Mouse (Mus musculus): ENCODE measurements around the gene Fn1.

Fn1 gene

GRCm38 (mm10) chr1:71652551-71653399 lies at the start of gene Fn1:
Gene Fn1 (minus strand): TSS chr1:71653200.
- peak; percentile 84 for DNase-seq (ENCODE audit: low spot score)

- no peak for DNase-seq (ENCODE audit: low spot score)
These were observed 43.1 kb upstream of the Fn1 start for GRCm38 (mm10) chr1:71696093-71696492.

DNA sequence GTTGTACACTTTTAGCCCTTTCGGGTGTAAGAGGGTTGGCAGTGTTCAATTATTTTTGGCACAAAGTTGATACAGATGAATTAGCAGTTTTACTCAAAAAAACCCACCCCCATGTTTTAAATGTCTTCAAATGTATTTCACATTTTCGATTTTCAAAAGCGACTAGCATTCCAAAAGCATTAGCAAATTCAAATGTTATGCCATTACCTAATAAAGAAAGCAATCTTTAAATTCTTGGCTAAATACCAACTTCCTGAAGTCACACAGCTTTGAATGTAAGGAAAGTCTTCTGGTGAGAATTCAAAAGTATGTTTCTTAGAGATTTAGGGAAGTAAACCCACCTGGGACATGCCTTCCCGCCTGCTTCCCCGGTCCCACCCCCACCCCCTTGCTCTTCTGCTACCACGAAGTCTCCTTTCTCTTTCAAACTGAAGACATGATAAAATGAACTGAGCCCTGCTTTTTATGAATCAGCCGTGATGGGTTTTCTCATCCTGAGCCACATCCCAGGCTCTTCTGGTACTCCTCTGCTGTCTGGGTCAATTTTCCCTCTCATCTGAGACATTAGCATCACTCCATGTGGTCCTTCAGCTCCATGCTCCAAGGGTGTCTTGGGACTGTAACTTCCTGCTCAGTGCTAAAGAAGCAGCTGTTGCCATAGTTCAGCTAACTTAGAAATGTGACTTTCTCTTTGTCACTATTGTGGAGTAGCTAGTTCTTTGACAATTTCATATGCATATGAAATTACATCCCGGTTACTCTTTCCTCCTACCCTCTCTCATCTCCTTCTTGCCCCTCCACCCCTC lies 38.7 kb upstream of the Fn1 start:
- DNase-seq (ENCODE audit: low spot score), result no peak

GRCm38 (mm10) chr1:71688926-71689303 lies 35.9 kb upstream of the Fn1 start:
- DNase-seq (ENCODE audit: low spot score), result no peak

GRCm38 (mm10) chr1:71688272-71688925 lies 35.4 kb upstream of the Fn1 start:
- no peak for DNase-seq (ENCODE audit: low spot score)

GRCm38 (mm10) chr1:71686791-71687190 lies 33.8 kb upstream of the Fn1 start:
- no peak for DNase-seq (ENCODE audit: low spot score)

- DNase-seq (ENCODE audit: low spot score), result peak; percentile 66
These were observed 30.7 kb upstream of the Fn1 start for GRCm38 (mm10) chr1:71683736-71684135.

- DNase-seq (ENCODE audit: low spot score), result no peak
These were observed 29.3 kb upstream of the Fn1 start for GRCm38 (mm10) chr1:71682194-71682715.

- DNase-seq (ENCODE audit: low spot score), result no peak
These were observed 28.3 kb upstream of the Fn1 start for GRCm38 (mm10) chr1:71681306-71681705.

- no peak for DNase-seq (ENCODE audit: low spot score)
These were observed 27.2 kb upstream of the Fn1 start for GRCm38 (mm10) chr1:71680046-71680672.

DNA sequence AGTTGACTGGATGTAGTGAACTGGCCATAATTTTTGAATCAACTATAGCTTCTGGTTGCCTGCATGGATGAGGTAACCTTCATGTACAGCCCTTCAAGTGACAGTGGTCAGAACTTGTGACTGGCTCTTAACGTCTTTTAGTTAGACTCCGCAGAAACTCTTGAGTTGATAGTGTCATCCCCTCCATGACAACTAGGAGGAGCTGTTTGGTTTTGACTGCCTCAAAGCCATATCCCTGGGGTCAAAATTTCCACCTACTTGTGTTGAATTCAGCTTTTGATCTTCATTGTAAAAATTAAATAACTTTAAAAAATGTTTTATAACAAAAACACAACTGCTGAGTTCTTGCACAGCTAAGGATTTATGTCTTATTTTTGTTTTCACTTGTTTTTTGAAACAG lies 22.4 kb upstream of the Fn1 start:
- no peak for DNase-seq (ENCODE audit: low spot score)

- no peak for DNase-seq (ENCODE audit: low spot score)
These were observed 21.3 kb upstream of the Fn1 start for GRCm38 (mm10) chr1:71674274-71674673.

- DNase-seq (ENCODE audit: low spot score), result peak; percentile 42
These were observed 20.5 kb upstream of the Fn1 start for GRCm38 (mm10) chr1:71673398-71673910.

GRCm38 (mm10) chr1:71672346-71672745 lies 19.3 kb upstream of the Fn1 start:
- no peak for DNase-seq (ENCODE audit: low spot score)

DNA sequence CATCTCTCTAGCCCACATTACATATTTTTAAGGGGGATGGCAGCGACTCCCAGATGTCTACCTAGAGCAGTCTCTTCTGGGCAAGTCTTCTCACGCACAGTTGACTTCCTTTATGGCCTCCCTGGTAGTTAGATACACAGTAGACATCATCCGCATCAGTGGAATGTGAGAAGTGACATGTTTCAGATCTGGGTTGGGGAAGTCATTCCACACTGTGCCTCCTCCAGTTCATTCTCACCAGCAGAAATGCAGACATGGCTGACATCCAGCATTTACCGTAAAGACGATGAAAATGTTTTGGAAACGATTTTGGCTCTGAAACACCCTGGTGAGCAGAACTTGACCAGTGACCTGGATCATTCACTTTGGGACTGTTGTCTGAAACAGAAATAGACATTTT lies 10.2 kb upstream of the Fn1 start:
- no peak for DNase-seq (ENCODE audit: low spot score)

DNA sequence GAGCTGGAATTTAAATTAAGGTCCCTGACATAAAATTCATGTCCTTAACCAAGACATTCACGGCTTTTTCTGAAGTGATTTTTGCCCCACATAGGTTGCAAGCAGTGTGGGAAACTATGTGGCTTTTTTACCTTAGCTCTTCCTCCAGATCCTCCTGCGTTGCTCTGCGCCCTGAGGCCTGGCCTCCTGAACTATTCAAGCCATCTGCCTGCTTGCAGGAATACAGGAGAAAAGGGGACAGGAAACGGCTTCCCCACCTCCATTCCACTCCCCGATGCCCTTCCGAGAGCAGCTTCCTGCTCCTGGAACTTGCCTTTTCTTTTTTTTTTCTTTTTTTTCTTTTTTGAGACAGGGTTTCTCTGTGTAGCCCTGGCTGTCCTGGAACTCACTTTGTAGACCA lies 5.6 kb upstream of the Fn1 start:
- no peak for DNase-seq (ENCODE audit: low spot score)

GRCm38 (mm10) chr1:71656309-71656708 lies 3.3 kb upstream of the Fn1 start:
- DNase-seq (ENCODE audit: low spot score), result no peak

GRCm38 (mm10) chr1:71654221-71654620 lies 1.2 kb upstream of the Fn1 start:
- DNase-seq (ENCODE audit: low spot score), result no peak

- DNase-seq (ENCODE audit: low spot score), result no peak
These were observed 580 bp upstream of the Fn1 start for GRCm38 (mm10) chr1:71653400-71654159.

GRCm38 (mm10) chr1:71651828-71652227 lies 1.2 kb downstream of the Fn1 start:
- DNase-seq (ENCODE audit: low spot score), result no peak

GRCm38 (mm10) chr1:71651315-71651714 lies 1.7 kb downstream of the Fn1 start:
- DNase-seq (ENCODE audit: low spot score), result no peak
